Mouse (Mus musculus): Measurements from ENCODE around the gene Cad. TPM values are rescaled to one million over a fixed set of nuclear protein-coding genes. Genes with fewer than 3 reads are reported as not detected.

Gene Cad
- polyA plus RNA-seq, 1 experiment, result 64.9 TPM

GRCm38 (mm10) chr5:31094799-31095691, 40.5 kb downstream of the Cad start:
- H3ac ChIP-seq (ENCODE audit: control insufficient read depth, insufficient read length, low read depth), result no peak overlapping the region
- H3K79me3 ChIP-seq (ENCODE audit: low read depth), result no peaks in the 10 kb centered on the region
- H3K79me2 ChIP-seq (ENCODE audit: control insufficient read depth, insufficient read depth), result no peaks in the 10 kb centered on the region
- peaks cover 37% of the 10 kb centered on the region for H3K27me3 ChIP-seq (ENCODE audit: control insufficient read depth, insufficient read depth, insufficient read length)
- peak overlapping the region; percentile 6 for H3K4me3 ChIP-seq (ENCODE audit: insufficient read depth, poor library complexity, severe bottlenecking)
- H3K36me3 ChIP-seq (ENCODE audit: control insufficient read depth, insufficient read depth), result no peaks in the 10 kb centered on the region
- TF ChIP-seq MAX (IDR thresholded peaks at IDR 0.05) (peak; percentile 45), MYOD1 (IDR thresholded peaks at IDR 0.05; ENCODE audit: control insufficient read depth, insufficient read length, low read depth) (no peak), USF1 (IDR thresholded peaks at IDR 0.05; ENCODE audit: low read depth) (no peak), CTCF (IDR thresholded peaks at IDR 0.05; ENCODE audit: control insufficient read depth, insufficient read depth, insufficient read length) (peak; percentile 20), CEBPB (IDR thresholded peaks at IDR 0.05; ENCODE audit: low read depth) (no peak), MYOG (IDR thresholded peaks at IDR 0.05; ENCODE audit: control insufficient read depth, extremely low read depth, insufficient read length) (no peak), FOSL1 (IDR thresholded peaks at IDR 0.05; ENCODE audit: insufficient read depth, low read length, poor library complexity, severe bottlenecking) (no peak)

GRCm38 (mm10) chr5:31095711-31096480, 41.3 kb downstream of the Cad start:
- H3K4me3 ChIP-seq (ENCODE audit: insufficient read depth, poor library complexity, severe bottlenecking), result no peak overlapping the region

DNA sequence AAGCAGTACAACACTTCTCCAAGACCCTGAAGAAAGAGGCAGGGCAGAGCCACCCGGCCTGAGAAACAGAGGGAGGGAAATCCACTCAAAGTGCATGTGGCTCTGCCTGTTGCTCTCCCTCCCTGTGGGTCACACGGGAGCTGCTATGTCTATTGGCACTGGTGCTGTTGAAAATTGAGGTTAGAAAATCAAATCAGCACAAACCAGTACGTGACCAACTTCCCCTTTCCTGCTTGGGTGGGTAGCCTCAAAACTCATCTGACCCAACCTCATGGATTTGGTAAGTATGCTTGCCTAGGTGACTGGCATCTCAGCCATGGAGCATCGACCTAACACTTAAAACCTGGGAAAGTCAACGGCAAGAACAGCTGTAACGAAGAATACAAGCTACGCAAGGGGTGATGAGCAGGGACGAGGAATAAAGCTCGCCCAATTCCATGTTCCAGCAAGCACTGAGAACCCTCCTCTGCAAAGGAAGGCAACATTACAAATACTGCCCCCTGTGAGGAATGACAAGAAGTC, 51.3 kb downstream of the Cad start, which contains the start of gene Dnajc5g:
Gene Dnajc5g (plus strand): TSS at position 472 of the 522 bp plus-strand sequence.
- H3K36me3 ChIP-seq (ENCODE audit: control insufficient read depth, insufficient read depth), result no peaks in the 10 kb centered on the region
- peaks cover 28% of the 10 kb centered on the region for H3K27me3 ChIP-seq (ENCODE audit: control insufficient read depth, insufficient read depth, insufficient read length)
- TF ChIP-seq MYOD1 (IDR thresholded peaks at IDR 0.05; ENCODE audit: control insufficient read depth, insufficient read length, low read depth) (no peak), USF1 (IDR thresholded peaks at IDR 0.05; ENCODE audit: low read depth) (no peak), CTCF (IDR thresholded peaks at IDR 0.05; ENCODE audit: control insufficient read depth, insufficient read depth, insufficient read length) (no peak), FOSL1 (IDR thresholded peaks at IDR 0.05; ENCODE audit: insufficient read depth, low read length, poor library complexity, severe bottlenecking) (no peak), CEBPB (IDR thresholded peaks at IDR 0.05; ENCODE audit: low read depth) (no peak), MAX (IDR thresholded peaks at IDR 0.05) (no peak), MYOG (IDR thresholded peaks at IDR 0.05; ENCODE audit: control insufficient read depth, extremely low read depth, insufficient read length) (no peak)
- H3ac ChIP-seq (ENCODE audit: control insufficient read depth, insufficient read length, low read depth), result no peak within 1 kb of the TSS
- no peaks in the 10 kb centered on the region for H3K79me3 ChIP-seq (ENCODE audit: low read depth)
- no peaks in the 10 kb centered on the region for H3K79me2 ChIP-seq (ENCODE audit: control insufficient read depth, insufficient read depth)
- H3K4me3 ChIP-seq (ENCODE audit: insufficient read depth, poor library complexity, severe bottlenecking), result no peak within 1 kb of the TSS

More at GRCm38 (mm10) chr5:31095711-31096480, 41.3 kb downstream of the Cad start:
- H3K27me3 ChIP-seq (ENCODE audit: control insufficient read depth, insufficient read depth, insufficient read length), result peaks cover 31% of the 10 kb centered on the region
- no peak for TF ChIP-seq MAX (IDR thresholded peaks at IDR 0.05)
- TF ChIP-seq MYOG (IDR thresholded peaks at IDR 0.05; ENCODE audit: control insufficient read depth, extremely low read depth, insufficient read length), result no peak
- no peak for TF ChIP-seq FOSL1 (IDR thresholded peaks at IDR 0.05; ENCODE audit: insufficient read depth, low read length, poor library complexity, severe bottlenecking)
- no peak for TF ChIP-seq CEBPB (IDR thresholded peaks at IDR 0.05; ENCODE audit: low read depth)
- TF ChIP-seq CTCF (IDR thresholded peaks at IDR 0.05; ENCODE audit: control insufficient read depth, insufficient read depth, insufficient read length), result no peak
- no peak for TF ChIP-seq MYOD1 (IDR thresholded peaks at IDR 0.05; ENCODE audit: control insufficient read depth, insufficient read length, low read depth)
- no peak for TF ChIP-seq USF1 (IDR thresholded peaks at IDR 0.05; ENCODE audit: low read depth)
- H3ac ChIP-seq (ENCODE audit: control insufficient read depth, insufficient read length, low read depth), result no peak overlapping the region
- H3K36me3 ChIP-seq (ENCODE audit: control insufficient read depth, insufficient read depth), result no peaks in the 10 kb centered on the region
- no peaks in the 10 kb centered on the region for H3K79me3 ChIP-seq (ENCODE audit: low read depth)
- H3K79me2 ChIP-seq (ENCODE audit: control insufficient read depth, insufficient read depth), result no peaks in the 10 kb centered on the region

- Histone ChIP-seq H3K36me3 (ENCODE audit: control insufficient read depth, insufficient read depth) (no peaks in the 10 kb centered on the region), H3K4me3 (ENCODE audit: insufficient read depth, poor library complexity, severe bottlenecking) (no peak within 1 kb of the TSS), H3K79me2 (ENCODE audit: control insufficient read depth, insufficient read depth) (no peaks in the 10 kb centered on the region), H3K27me3 (ENCODE audit: control insufficient read depth, insufficient read depth, insufficient read length) (peaks cover 28% of the 10 kb centered on the region), H3K79me3 (ENCODE audit: low read depth) (no peaks in the 10 kb centered on the region), H3ac (ENCODE audit: control insufficient read depth, insufficient read length, low read depth) (no peak within 1 kb of the TSS)
- TF ChIP-seq CTCF (IDR thresholded peaks at IDR 0.05; ENCODE audit: control insufficient read depth, insufficient read depth, insufficient read length) (no peak), CEBPB (IDR thresholded peaks at IDR 0.05; ENCODE audit: low read depth) (no peak), MYOD1 (IDR thresholded peaks at IDR 0.05; ENCODE audit: control insufficient read depth, insufficient read length, low read depth) (no peak), FOSL1 (IDR thresholded peaks at IDR 0.05; ENCODE audit: insufficient read depth, low read length, poor library complexity, severe bottlenecking) (no peak), MYOG (IDR thresholded peaks at IDR 0.05; ENCODE audit: control insufficient read depth, extremely low read depth, insufficient read length) (no peak), USF1 (IDR thresholded peaks at IDR 0.05; ENCODE audit: low read depth) (no peak), MAX (IDR thresholded peaks at IDR 0.05) (no peak)
Observed at GRCm38 (mm10) chr5:31108000-31108490, 53.5 kb downstream of the Cad start, which contains the start of gene Slc30a3. TSS of gene Slc30a3 (minus strand) at chr5:31108237.

- no peaks in the 10 kb centered on the region for H3K36me3 ChIP-seq (ENCODE audit: control insufficient read depth, insufficient read depth)
- H3K4me3 ChIP-seq (ENCODE audit: insufficient read depth, poor library complexity, severe bottlenecking), result no peak overlapping the region
- H3K27me3 ChIP-seq (ENCODE audit: control insufficient read depth, insufficient read depth, insufficient read length), result peaks cover 11% of the 10 kb centered on the region
- no peaks in the 10 kb centered on the region for H3K79me2 ChIP-seq (ENCODE audit: control insufficient read depth, insufficient read depth)
- no peak for TF ChIP-seq MYOD1 (IDR thresholded peaks at IDR 0.05; ENCODE audit: control insufficient read depth, insufficient read length, low read depth)
- no peak for TF ChIP-seq USF1 (IDR thresholded peaks at IDR 0.05; ENCODE audit: low read depth)
- TF ChIP-seq CEBPB (IDR thresholded peaks at IDR 0.05; ENCODE audit: low read depth), result no peak
- no peak for TF ChIP-seq CTCF (IDR thresholded peaks at IDR 0.05; ENCODE audit: control insufficient read depth, insufficient read depth, insufficient read length)
- TF ChIP-seq MYOG (IDR thresholded peaks at IDR 0.05; ENCODE audit: control insufficient read depth, extremely low read depth, insufficient read length), result no peak
- no peak for TF ChIP-seq FOSL1 (IDR thresholded peaks at IDR 0.05; ENCODE audit: insufficient read depth, low read length, poor library complexity, severe bottlenecking)
- no peak for TF ChIP-seq MAX (IDR thresholded peaks at IDR 0.05)
- no peak overlapping the region for H3ac ChIP-seq (ENCODE audit: control insufficient read depth, insufficient read length, low read depth)
- no peaks in the 10 kb centered on the region for H3K79me3 ChIP-seq (ENCODE audit: low read depth)
Observed at GRCm38 (mm10) chr5:31110781-31111180, 56.2 kb downstream of the Cad start.

All from C2C12 (cell line).